Mouse (Mus musculus) naive thymus-derived CD4-positive, alpha-beta T cell, adult 5 months (primary cell): ENCODE results near the gene Fate1. TPM values are rescaled to one million over a fixed set of nuclear protein-coding genes. Genes with fewer than 3 reads are reported as not detected.

Experiments
- polyA plus RNA-seq: library from polyadenylated mRNA; unstranded; fragments of 100-300 nt; shearing (Covaris generic); gene quantifications from one replicate; pipeline ENCODE4 v1.2.1, GENCODE M21; 2017

Fate1 gene
- polyA plus RNA-seq: not detected

DNA sequence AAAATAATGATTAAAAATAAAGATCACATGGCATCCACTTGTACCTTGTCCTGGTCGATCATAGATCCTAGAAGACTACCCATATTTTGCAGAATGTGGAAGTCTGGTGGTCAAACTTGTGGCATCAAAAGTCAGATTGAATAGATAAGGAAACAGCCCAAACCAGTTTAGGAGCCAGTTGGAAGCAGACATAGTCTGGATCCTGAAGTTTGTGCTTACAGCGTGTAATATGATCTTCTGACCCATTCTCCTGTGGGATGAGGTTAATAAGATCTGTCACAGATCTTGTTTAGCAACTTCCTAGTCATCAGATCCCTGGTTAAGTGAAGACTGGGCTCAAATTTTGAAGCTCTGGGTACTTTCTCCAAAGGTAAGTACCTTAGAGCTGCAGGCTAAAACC, at the start of gene Fate1:
Gene Fate1, plus strand, starts transcription at position 301 of the 400 bp plus-strand sequence.

DNA sequence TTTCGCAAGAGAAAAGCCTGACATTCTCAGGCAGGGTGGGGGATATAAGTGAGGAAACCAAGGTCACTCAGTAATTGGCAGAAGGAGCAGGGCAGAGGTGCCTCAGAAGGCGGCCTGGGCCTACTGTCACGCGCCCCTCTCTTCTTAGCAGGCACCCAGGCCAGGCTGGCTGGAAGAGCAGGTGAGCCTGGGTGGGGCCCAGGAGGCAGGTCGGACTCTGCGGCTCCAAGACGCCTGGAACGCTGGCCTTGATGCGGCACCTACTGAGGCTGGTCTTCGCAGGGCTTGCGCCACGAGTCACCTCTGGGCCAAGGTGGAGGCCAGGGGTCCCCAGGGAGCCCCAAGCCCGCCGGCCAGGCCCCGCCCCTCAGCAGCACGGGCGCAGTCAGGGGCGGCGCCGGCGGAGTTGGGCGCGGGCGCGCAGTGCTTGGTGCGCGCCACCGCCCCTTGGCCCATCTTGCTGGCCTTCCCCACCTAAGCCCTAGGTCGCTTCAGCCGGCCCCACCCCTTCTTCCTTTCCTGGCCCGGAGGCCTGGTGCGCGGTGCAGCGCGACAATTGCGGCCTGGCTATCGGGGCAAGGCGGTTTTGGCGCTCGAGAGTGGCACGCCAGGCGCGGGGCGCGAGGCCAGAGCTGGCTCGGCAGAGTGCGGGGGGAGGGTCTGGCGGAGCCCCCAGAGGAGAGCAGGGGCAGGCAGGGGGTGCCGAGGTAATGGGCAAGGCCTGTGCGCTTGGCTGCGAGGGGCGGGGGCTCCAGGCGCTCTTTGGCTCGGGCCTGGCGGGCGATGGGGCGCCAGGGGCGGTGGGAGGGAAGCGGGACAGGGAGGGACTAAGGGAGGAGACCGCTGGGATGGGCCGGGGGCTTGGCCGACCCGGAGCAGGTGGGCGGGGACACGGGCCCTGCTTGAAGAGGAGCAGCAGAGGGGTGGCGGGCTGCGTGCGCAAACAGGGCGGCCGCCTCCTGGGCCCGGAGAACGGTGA, 10.4 kb upstream of the Fate1 start, which contains the start of gene Prrg3:
Gene Prrg3, plus strand, starts transcription at position 552 of the 979 bp plus-strand sequence.

DNA sequence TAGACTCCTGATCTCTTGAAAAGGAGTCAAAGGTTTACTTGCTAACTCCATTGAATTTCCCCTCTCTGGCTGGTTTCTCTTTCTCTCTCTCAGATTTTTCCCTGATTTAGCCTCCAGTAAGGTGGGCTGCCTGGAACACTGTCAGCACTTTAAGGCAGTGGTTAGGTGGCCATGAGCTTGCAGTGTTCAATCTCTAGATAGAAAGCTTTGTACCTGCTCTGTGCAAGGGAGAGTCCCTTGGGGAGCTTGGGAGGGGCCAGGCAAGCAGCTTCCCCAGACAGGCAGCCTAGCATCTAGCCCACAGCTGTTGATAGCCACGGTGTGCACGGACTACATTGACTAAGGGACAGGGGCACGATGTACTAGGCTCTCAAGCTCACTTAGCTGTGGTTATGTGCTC, 18.8 kb downstream of the Fate1 start, which contains the start of gene Cnga2:
Gene Cnga2, plus strand, starts transcription at position 301 of the 400 bp plus-strand sequence.

Other genes with a start within 250 kb of the Fate1 start
- 26.7 TPM for gene Vma21, start 157.1 kb upstream of the Fate1 start, polyA plus RNA-seq
- not detected for gene Gm1141, start 52.0 kb upstream of the Fate1 start, polyA plus RNA-seq
- not detected for gene Prrg3, start 10.4 kb upstream of the Fate1 start, polyA plus RNA-seq
- gene Cnga2, start 18.9 kb downstream of the Fate1 start, polyA plus RNA-seq: not detected
- not detected for gene Magea4, start 249.0 kb downstream of the Fate1 start, polyA plus RNA-seq